Mouse (Mus musculus): ENCODE results near the gene Tor3a. TPM values are rescaled to one million over a fixed set of nuclear protein-coding genes. Genes with fewer than 3 reads are reported as not detected.

Gene Tor3a
- polyA plus RNA-seq, 1 experiment from 2014 or later: 3.4 TPM

Other genes starting within 250 kb of the Tor3a start
- 10.9 and 11.1 TPM in 2 replicates for gene Soat1, start 200.0 kb downstream of the Tor3a start, polyA plus RNA-seq (2015; fragmentation: Nextera tagmentation; extraction: Ambion mirVana)
- gene Gm10031, start 150.3 kb downstream of the Tor3a start, polyA plus RNA-seq (2015; fragmentation: Nextera tagmentation; extraction: Ambion mirVana): 0.66 and 1.1 TPM in 2 replicates
- gene Abl2, start 115.6 kb downstream of the Tor3a start, polyA plus RNA-seq (2015; fragmentation: Nextera tagmentation; extraction: Ambion mirVana): 6.7 and 7.0 TPM in 2 replicates
- gene Fam20b, start 44.7 kb upstream of the Tor3a start, polyA plus RNA-seq (2015; fragmentation: Nextera tagmentation; extraction: Ambion mirVana): 25.2 and 25.9 TPM in 2 replicates
- 0.57 and 0.86 TPM in 2 replicates for gene Angptl1, start 164.2 kb upstream of the Tor3a start, polyA plus RNA-seq (2015; fragmentation: Nextera tagmentation; extraction: Ambion mirVana)